Mouse (Mus musculus): ENCODE measurements at regions not wholly inside any gene's neighbourhood (a gene's known extent, or its start where the extent isn't known, plus 50 kb on each side); places are given as distances from the start of the nearest gene placed in this dataset.
"Not testable (repeated sequence)": the region's sequence is repeated elsewhere in the genome, so short reads cannot be mapped to it uniquely, and the experiment has no call there.

GRCm38 (mm10) chr5:64587895-64588738 lies 215.1 kb upstream of the Klf3 start:
- Histone ChIP-seq H3K27ac (no peak overlapping the region), H3K4me3 (ENCODE audit: inconsistent target) (no peak overlapping the region), H3K79me2 (ENCODE audit: inconsistent target) (no peaks in the 10 kb centered on the region), H3K36me3 (ENCODE audit: inconsistent target) (no peaks in the 10 kb centered on the region)
- WGBS (ENCODE audit: missing documents): 92% methylated on average over 8 of the region's 8 CpGs

DNA sequence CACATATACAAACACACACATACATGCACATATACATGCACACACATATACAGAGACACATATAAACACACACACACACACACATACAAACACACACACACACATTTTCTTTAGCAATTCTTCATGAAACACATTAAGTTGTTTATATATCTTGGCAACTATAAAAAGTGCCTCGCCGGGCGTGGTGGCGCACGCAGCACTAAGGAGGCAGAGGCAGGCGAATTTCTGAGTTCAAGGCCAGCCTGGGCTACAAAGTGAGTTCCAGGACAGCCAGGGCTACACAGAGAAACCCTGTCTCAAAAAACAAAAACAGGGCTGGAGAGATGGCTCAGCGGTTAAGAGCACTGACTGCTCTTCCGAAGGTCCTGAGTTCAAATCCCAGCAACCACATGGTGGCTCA lies 214.4 kb upstream of the Klf3 start:
- H3K36me3 ChIP-seq (ENCODE audit: inconsistent target); H3K4me3 ChIP-seq (ENCODE audit: inconsistent target); H3K79me2 ChIP-seq (ENCODE audit: inconsistent target); H3K27ac ChIP-seq: not testable (repeated sequence)
- 97% methylated on average over 8 of the region's 8 CpGs for WGBS (ENCODE audit: missing documents)

DNA sequence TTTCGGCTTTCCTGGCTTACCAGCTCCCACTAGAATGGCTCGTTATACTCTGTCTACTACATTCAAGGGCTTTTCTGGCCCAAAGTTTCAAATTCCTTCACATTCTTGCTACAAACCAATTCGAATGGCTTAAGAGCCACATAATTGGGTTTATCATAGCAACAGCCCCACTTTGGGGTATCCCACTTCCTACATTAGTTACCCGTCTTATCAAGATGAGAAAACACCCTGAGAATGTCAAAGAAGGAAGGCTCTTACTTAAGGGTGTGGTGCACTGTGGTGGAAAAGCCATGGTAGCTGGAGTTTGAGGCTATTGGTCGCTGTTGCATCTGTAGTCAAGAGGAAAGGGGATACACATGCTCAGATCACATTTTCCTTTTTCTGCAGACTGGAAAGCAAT lies 213.2 kb upstream of the Klf3 start:
- Histone ChIP-seq H3K36me3 (ENCODE audit: inconsistent target) (no peaks in the 10 kb centered on the region), H3K79me2 (ENCODE audit: inconsistent target) (no peaks in the 10 kb centered on the region), H3K27ac (no peak overlapping the region), H3K4me3 (ENCODE audit: inconsistent target) (no peak overlapping the region)
- WGBS (ENCODE audit: missing documents): 86% methylated on average over 5 of the region's 5 CpGs

DNA sequence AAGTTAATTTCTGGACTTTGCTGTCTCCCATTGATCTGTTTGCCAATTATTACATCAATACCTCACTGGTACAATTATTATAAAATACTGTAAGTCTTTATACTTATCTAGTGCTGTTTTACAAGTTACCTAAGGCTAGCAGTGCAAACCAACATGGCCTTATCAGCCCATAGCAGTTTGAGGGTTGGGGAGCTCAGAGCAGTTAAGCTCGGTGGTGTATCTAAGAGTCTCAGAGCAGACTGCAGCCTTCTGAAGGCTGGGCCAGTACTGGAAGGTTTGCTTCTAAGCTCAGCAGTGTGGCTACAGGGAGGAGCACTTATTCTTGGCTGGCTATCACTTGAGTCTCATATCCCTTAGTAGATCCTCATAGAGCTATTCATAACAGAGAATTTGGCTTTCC lies 212.4 kb upstream of the Klf3 start:
- Histone ChIP-seq H3K79me2 (ENCODE audit: inconsistent target) (no peaks in the 10 kb centered on the region), H3K36me3 (ENCODE audit: inconsistent target) (no peaks in the 10 kb centered on the region), H3K27ac (no peak overlapping the region), H3K4me3 (ENCODE audit: inconsistent target) (no peak overlapping the region)
- 82% methylated on average over 1 of the region's 1 CpGs for WGBS (ENCODE audit: missing documents)

DNA sequence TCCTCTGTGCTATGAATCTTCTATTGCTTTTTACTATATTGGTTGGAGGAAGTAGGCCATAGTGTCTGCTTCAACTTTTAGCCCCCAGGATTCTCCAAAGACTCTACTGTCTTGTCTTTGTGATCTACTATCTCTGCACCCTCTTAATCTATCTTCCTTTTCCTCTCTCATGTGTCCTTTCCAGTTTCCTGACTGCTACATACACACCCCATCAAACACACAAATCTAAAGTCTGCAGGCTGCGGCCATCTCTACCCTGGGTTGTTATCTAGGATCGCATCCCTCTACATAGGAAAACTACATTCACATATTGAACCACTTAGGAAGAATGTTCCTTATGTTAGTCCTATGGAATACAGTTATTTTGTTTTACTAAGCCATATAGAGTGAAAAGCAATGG lies 211.4 kb upstream of the Klf3 start:
- H3K79me2 ChIP-seq (ENCODE audit: inconsistent target): no peaks in the 10 kb centered on the region
- no peak overlapping the region for H3K27ac ChIP-seq
- WGBS (ENCODE audit: missing documents): 92% methylated on average over 2 of the region's 2 CpGs
- no peak overlapping the region for H3K4me3 ChIP-seq (ENCODE audit: inconsistent target)
- H3K36me3 ChIP-seq (ENCODE audit: inconsistent target): no peaks in the 10 kb centered on the region

- Histone ChIP-seq H3K36me3 (ENCODE audit: inconsistent target) (no peaks in the 10 kb centered on the region), H3K27ac (no peak overlapping the region)
- 100% methylated on average over 3 of the region's 3 CpGs for WGBS (ENCODE audit: missing documents)
These were observed 208.0 kb upstream of the Klf3 start for GRCm38 (mm10) chr5:64595220-64595619.

DNA sequence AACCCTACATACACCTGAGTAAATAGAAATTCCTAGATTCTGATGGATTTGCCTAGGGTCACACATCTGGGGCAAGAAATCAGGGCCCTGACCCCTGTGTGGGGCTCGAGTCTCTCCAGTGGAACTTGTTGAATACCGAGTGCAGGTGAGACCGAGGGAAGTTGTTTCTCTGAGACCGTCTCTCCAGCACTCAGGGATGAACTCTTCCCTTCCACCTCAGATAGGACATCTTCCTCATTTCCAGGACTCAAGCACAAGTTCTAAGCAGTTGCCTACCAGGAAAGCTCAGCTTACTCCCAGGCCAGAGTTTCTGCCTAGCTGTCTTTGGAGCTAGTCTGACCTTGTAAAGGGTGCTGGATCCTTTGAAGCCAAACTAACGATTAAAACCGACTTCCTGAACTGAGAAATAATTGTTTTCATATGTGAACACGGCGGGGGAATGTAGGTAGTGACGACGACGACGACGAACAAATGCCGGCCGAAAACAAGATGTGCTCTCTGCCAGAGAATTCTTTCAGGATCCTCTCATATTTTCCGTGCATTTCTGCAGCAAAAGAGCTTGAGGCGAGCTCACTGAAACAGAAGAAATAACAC lies 207.3 kb upstream of the Klf3 start:
- H3K36me3 ChIP-seq (ENCODE audit: inconsistent target): no peaks in the 10 kb centered on the region
- no peak overlapping the region for H3K27ac ChIP-seq
- WGBS (ENCODE audit: missing documents): 88% methylated on average over 17 of the region's 17 CpGs
- H3K4me3 ChIP-seq (ENCODE audit: inconsistent target): no peak overlapping the region
- H3K79me2 ChIP-seq (ENCODE audit: inconsistent target): no peaks in the 10 kb centered on the region

More at GRCm38 (mm10) chr5:64595220-64595619, 208.0 kb upstream of the Klf3 start:
- Histone ChIP-seq H3K4me3 (ENCODE audit: inconsistent target) (no peak overlapping the region), H3K79me2 (ENCODE audit: inconsistent target) (no peaks in the 10 kb centered on the region)

GRCm38 (mm10) chr5:64597021-64597420 lies 206.2 kb upstream of the Klf3 start:
- H3K36me3 ChIP-seq (ENCODE audit: inconsistent target): no peaks in the 10 kb centered on the region
- 90% methylated on average over 6 of the region's 7 CpGs for WGBS (ENCODE audit: missing documents)
- H3K27ac ChIP-seq: no peak overlapping the region

DNA sequence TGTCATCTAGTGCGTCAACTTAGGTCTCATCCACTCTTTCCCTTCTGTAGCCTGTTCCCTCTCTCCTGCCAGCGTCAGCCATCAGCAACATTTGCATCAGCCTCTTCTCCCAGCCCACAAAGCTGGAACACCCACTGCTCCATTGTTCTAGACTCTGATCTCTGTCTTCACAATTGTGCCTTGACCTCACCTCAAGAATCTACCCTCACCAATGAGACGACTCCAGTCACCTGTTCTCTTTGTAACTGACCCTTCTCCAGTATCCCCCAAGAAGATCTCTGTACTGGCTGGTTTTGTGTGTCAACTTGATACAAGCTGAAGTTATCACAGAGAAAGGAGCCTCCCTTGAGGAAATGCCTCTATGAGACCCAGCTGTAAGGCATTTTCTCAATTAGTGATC lies 205.7 kb upstream of the Klf3 start:
- 93% methylated on average over 3 of the region's 3 CpGs for WGBS (ENCODE audit: missing documents)
- no peak overlapping the region for H3K4me3 ChIP-seq (ENCODE audit: inconsistent target)
- no peaks in the 10 kb centered on the region for H3K79me2 ChIP-seq (ENCODE audit: inconsistent target)
- no peaks in the 10 kb centered on the region for H3K36me3 ChIP-seq (ENCODE audit: inconsistent target)
- H3K27ac ChIP-seq: no peak overlapping the region

More at GRCm38 (mm10) chr5:64597021-64597420, 206.2 kb upstream of the Klf3 start:
- Histone ChIP-seq H3K4me3 (ENCODE audit: inconsistent target) (no peak overlapping the region), H3K79me2 (ENCODE audit: inconsistent target) (no peaks in the 10 kb centered on the region)

- no peak overlapping the region for H3K27ac ChIP-seq
- no peaks in the 10 kb centered on the region for H3K36me3 ChIP-seq (ENCODE audit: inconsistent target)
- H3K4me3 ChIP-seq (ENCODE audit: inconsistent target): no peak overlapping the region
- 90% methylated on average over 3 of the region's 3 CpGs for WGBS (ENCODE audit: missing documents)
- H3K79me2 ChIP-seq (ENCODE audit: inconsistent target): no peaks in the 10 kb centered on the region
These were observed 204.6 kb upstream of the Klf3 start for GRCm38 (mm10) chr5:64598606-64599005.

DNA sequence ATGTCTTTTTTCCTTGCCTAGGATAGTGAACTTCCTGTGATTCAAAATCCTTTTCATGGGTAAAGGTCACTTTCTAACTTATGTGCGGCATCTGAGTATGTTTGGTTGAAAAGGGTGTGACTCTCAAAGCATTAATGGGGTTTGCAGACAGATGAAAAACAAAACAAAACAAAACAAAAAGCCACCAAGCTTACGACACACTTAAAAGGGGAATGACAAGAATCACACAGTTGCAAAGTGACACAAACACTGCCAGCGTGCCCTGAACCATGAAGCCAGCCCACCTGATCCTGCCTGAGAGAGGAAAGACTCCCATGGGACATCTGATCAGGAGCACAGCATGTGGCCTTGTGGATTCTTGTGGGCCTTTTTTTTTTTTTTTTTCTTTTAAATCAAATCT lies 204.2 kb upstream of the Klf3 start:
- 97% methylated on average over 3 of the region's 3 CpGs for WGBS (ENCODE audit: missing documents)
- H3K27ac ChIP-seq: no peak overlapping the region
- H3K4me3 ChIP-seq (ENCODE audit: inconsistent target): no peak overlapping the region
- H3K79me2 ChIP-seq (ENCODE audit: inconsistent target): no peaks in the 10 kb centered on the region
- H3K36me3 ChIP-seq (ENCODE audit: inconsistent target): no peaks in the 10 kb centered on the region

DNA sequence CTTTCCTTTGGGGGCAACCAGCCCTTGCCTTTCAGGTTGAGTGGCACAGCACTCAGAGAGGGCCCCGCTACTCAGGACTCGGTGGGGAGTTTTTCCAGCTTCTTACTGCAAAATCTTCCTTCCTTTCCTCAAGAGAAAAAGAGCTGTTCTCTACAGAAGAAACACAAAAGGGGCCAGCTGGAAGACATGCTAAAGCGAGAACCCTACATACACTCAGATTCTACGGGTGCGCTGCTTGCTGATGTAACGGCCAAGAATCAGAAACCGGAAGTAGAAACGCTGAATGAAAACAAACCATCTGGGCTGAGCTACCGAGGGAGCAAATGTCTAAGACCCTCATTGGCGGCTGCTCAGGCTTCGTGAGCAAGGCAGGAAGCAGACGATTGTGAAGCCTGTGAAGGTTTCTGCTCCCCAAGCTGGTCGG lies 203.3 kb upstream of the Klf3 start:
- WGBS (ENCODE audit: missing documents): 11% methylated on average over 13 of the region's 13 CpGs
- no peaks in the 10 kb centered on the region for H3K36me3 ChIP-seq (ENCODE audit: inconsistent target)
- peak overlapping the region; percentile 5; the same call in 1 of the 2 replicates for H3K4me3 ChIP-seq (ENCODE audit: inconsistent target)
- no peaks in the 10 kb centered on the region for H3K79me2 ChIP-seq (ENCODE audit: inconsistent target)
- H3K27ac ChIP-seq: peak overlapping the region; percentile 12

DNA sequence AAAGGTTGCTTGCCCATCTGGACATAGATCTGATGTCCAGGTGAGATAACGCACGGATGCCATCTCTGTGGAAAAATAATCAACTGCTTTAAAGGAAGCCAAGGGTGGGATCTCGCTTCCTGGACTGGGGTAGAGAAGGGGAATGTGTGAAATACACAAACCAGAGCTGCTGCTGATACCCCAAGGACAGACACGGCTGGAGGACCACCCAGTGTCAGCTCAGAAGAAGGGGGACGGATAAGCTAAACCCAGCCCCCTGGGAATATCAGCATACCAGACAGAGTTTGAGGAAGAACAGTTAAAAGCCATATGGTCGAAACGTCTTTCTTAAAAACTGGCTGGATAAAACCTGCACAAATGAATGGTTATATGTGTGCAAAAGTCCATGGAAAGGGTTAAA lies 202.8 kb upstream of the Klf3 start:
- H3K36me3 ChIP-seq (ENCODE audit: inconsistent target): no peaks in the 10 kb centered on the region
- peak overlapping the region; percentile 5; the same call in 1 of the 2 replicates for H3K4me3 ChIP-seq (ENCODE audit: inconsistent target)
- no peak overlapping the region for H3K27ac ChIP-seq
- WGBS (ENCODE audit: missing documents): 79% methylated on average over 7 of the region's 7 CpGs
- no peaks in the 10 kb centered on the region for H3K79me2 ChIP-seq (ENCODE audit: inconsistent target)

DNA sequence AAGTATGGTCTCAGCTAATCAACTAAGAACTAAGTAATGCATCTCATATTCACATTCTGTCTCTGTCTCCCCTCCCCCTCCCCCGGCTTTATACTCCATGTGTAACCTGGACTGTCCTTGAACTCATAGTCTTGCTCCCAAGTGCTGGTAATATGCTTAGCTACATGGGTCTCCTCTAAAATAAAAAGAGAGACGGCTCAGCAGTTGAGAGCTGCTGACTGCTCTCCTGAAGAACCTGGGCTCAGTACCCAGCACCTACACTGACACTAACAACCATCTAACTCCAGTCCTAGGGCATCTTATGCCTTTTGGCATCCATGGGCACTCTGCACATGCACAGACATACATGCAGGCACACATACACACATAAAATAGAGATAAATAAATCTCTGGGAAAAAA lies 202.4 kb upstream of the Klf3 start:
- 86% methylated on average over 2 of the region's 2 CpGs for WGBS (ENCODE audit: missing documents)
- no peaks in the 10 kb centered on the region for H3K79me2 ChIP-seq (ENCODE audit: inconsistent target)
- H3K27ac ChIP-seq: no peak overlapping the region
- H3K36me3 ChIP-seq (ENCODE audit: inconsistent target): no peaks in the 10 kb centered on the region
- no peak overlapping the region for H3K4me3 ChIP-seq (ENCODE audit: inconsistent target)

DNA sequence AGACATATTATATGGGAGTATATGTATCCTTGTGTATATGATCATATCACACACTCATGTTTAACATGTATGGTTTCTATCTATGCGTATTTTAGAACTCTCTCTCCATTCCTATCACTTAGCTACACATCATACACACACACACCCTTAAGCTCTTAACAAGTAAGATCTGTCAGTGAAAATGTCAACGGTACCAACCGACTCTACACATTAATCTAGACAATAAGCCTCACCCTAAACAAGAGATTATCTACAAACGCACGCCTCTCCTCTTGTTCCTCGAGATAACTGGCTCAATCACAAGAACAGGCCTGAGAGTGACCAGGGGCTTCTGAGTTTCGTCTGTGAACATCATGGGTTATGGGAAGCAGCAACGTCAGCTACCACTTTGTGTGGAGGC lies 201.9 kb upstream of the Klf3 start:
- Histone ChIP-seq H3K4me3 (ENCODE audit: inconsistent target) (no peak overlapping the region), H3K79me2 (ENCODE audit: inconsistent target) (no peaks in the 10 kb centered on the region), H3K36me3 (ENCODE audit: inconsistent target) (no peaks in the 10 kb centered on the region), H3K27ac (no peak overlapping the region)
- 93% methylated on average over 8 of the region's 8 CpGs for WGBS (ENCODE audit: missing documents)
